Mouse (Mus musculus): Measurements from ENCODE around the gene Hlf.

- TF ChIP-seq CTCF (IDR thresholded peaks at IDR 0.05; ENCODE audit: extremely low read depth, insufficient read depth, low read length) (no peak), POLR2A (IDR thresholded peaks at IDR 0.05; ENCODE audit: extremely low read depth, insufficient read depth, low read length) (no peak)
Observed at GRCm38 (mm10) chr11:90370789-90371291, 19.9 kb downstream of the Hlf start.
